Mouse (Mus musculus) hematopoietic stem cell, adult 5-6 weeks (primary cell): Measurements from ENCODE around the gene Eya3. TPM values are rescaled to one million over a fixed set of nuclear protein-coding genes. Genes with fewer than 3 reads are reported as not detected.
A peak's percentile ranks its signal among the peaks of the same experiment; 100 is the strongest.

Source experiments
- ATAC-seq, 2 experiments: fragments of 125-278 bp in 1 of 2; replicated peaks in 1 of 2; 2 replicates each; pipeline ENCODE4 v1.8.0; 2016 to 2017; ENCODE audit warnings: inconsistent platforms in 2 of 2, mild to moderate bottlenecking in 2 of 2, moderate number of reproducible peaks in 2 of 2, low read depth in 1 of 2, moderate TSS enrichment in 1 of 2; ENCODE audit not compliant: low FRiP score in 2 of 2, poor library complexity in 2 of 2, severe bottlenecking in 2 of 2, insufficient read depth in 1 of 2, low TSS enrichment in 1 of 2
- total RNA-seq: library from RNA; stranded (forward); fragments of 172-1452, 232-1000 nt; gene quantifications from 2 replicates; pipeline ENCODE4 v1.2.3, GENCODE M21; 2017

The Eya3 gene
- total RNA-seq, 1 experiment from 2014 or later = 26.6 TPM

DNA sequence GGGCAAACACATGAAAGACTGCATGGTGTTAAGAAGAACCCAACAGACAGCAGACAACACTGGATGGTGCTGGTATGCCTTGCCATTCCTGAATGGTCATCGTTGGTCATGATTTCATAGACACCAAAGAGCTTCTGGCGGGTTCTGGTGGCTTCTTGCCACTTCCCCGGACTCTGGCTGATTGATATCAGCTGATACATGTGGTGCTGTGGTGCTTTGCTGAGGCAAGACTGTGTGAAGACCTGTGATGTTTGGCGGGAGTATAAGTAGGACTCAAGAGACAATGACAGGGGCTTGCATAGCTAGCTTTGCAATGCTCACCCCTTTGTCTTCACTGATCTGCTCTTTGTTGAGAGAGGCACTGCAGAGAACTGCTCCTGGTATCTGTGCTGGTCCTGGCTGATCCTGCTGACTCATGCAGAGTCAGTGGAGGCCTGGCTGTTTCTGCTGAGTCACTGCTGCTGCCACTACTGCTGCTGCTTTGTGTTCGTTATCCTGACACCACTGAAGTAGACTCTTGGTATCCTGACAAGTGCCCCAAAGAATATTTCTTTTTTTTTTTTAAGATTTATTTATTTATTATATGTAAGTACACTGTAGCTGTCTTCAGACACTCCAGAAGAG is 14.6 kb upstream of the Eya3 start:
- peak; percentile 42 to 79 for ATAC-seq

DNA sequence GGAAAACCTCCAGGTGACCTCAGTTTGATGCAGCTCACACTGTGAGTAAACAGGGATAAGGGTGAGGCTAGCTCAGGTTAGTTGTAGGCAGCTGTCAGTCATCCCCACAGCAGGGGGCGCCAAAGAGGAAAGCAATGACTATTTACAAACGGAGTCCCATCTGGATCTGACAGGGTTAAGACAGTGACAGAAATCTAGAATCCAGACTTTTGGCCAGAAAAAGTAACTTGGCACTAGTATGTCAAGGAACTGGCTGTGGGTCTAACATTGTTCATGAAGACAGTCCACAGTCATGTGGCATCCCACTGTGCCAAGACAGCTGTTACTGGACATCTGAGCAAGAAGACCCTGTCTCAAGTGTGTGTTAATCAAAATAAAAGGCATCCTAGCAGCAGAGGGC is 10.0 kb upstream of the Eya3 start:
- no peak for ATAC-seq

DNA sequence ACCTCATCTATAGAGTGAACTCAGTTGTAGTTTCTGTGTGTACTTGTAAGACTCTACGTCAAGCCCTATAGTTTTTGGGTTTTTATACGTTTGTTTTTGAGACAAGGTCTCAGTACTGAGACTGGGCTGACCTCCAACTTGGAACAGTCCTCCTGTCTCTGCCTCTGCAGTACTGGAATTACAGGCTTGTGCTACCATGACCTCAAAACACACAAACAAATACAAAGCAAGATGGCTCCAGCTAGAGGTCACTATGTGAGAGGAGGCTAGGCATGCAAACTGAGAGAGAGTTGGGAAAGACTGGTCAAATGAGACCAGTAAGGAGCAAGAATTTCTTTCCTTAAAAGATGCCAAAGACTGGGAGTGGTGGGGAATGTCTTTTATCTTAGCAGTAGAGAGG is 2.8 kb upstream of the Eya3 start:
- no peak for ATAC-seq

DNA sequence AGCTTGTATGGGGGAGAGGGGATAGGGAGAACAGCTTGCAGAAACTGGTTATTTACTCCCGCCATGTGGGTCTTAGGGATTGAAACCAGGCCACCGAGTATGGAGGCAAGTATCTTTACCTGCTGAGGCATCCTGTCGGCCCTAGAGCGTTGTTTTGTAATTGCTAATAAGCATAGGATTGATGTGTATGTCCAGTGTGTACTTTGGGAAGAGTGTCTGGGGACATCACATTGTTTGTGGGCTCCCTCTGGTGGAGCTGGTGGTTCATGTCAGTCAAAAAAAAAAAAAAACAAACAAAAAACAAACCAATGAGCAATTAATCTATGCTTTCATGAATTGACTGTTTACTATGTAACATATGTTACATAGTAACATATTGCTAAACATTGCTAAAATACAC is 2.2 kb upstream of the Eya3 start:
- peak in 1 of 2 experiments; percentile 33; a peak in 1 of 4 replicates for ATAC-seq

DNA sequence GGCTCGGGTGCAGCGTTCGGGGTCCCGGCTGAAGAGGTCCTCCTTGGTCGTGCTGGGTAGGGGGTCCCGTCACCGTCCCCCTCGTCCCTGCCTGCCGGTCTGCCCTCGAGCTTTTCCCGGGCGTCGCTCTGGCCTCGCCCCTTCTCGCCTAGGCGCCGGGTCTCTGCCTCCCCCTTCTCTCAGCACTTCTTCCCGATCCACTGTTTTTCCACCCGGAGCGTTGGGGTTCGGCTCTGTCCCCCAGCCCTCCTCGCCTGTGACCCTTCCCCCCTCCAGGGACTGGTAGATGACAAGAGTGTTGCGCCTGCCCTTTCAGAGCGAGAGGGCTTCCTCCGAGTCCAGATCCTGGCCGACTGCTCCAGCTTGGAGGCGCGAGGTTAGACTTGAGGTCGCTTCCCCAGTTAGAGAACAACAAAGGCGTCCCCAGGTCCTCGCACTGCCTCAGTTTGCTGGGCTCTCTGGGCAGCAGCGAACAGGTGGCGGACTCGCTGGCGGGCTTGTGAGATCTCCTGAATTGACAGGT is 465 bp downstream of the Eya3 start:
- peak in 1 of 2 experiments; percentile 36; a peak in 2 of 4 replicates for ATAC-seq

DNA sequence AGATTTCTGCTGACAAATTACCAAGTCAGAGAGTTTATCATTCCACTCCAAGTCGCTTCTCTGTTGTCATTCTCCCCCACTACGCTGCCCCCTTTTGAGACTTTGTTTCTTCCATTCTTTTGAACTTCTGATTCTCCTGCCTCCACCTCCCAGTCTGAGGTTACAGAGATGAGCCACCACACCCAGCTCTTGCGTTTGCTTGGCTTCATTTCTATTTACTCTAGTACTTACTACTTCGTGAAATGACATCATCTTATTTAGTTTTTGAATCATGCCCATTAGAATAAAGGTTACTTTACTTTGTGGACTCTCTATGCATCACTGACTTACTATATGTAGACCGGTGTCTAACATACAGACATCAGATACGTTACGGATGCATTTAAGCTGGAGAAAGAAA is 8.7 kb downstream of the Eya3 start:
- no peak for ATAC-seq

DNA sequence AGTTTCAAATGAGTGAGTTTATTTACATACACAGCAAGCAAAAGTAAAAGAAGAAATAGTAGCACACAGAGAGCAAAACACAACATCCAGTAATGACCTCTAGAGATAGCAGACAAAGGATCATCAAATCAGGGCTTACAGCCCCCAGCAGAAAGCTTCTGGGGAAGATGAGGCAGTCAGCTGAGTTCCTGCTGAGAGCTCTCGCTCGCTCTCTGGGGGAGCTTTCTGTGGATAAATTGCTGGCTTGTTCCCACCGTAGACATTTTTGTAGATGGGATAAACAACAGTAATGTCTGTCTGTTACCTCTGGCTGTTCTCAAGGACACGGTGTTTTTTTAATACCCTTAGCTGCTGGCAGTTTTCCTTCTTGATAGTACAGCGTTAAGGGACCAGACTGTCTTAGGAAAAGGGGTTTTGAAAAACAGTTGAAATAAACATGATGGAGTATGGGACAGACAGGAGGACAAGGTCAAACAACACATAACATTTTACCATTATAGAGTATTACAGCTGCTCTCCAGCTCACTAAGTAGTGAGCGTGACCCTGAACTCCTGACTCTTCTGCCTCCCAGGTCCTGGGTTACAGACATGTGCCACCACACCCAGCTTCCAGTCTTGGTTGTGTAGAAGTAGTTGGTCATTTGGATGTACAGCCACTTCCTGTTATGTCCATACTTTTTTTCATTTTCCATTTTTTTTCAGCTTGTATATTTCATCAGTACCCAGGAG is 10.6 kb downstream of the Eya3 start:
- ATAC-seq = no peak

DNA sequence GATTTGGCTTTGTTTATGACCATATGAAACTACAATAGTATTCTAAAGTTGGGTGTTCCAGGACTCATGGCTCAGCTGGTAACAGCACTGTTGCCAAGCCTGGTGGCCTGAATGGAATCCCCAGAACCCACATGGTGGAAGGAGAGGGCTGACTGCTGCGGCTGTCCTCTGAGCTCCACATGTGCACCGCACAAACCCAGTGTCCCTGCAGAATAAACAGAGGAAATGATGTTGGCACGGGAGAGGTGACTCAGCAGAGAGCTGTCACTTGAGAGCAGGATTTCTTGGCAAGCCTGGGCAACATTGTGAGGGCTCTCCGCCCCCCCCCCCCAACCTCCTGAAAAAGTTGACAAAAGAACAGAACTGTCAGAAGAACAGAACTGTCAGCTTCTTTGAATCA is 14.1 kb downstream of the Eya3 start:
- peak; percentile 81 to 88 for ATAC-seq

DNA sequence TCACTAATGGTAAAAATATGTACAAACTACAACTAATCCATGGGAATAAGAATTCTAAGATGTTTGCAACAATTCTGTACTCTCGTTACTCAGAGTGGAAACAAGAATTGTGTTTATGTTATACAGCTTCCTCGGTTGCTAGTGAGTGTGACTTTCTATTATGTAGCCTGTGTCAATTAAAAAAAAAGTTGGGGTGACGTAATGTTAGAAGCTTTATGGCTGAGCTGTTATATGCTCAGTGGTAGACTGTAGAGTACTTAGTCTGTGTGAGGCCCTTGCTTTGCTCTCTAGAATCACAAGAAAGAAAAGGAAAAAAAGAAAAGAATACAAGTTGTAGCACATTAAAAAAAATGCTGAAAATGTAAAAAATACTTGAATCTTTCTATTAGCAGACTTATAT is 15.0 kb downstream of the Eya3 start:
- ATAC-seq = no peak

DNA sequence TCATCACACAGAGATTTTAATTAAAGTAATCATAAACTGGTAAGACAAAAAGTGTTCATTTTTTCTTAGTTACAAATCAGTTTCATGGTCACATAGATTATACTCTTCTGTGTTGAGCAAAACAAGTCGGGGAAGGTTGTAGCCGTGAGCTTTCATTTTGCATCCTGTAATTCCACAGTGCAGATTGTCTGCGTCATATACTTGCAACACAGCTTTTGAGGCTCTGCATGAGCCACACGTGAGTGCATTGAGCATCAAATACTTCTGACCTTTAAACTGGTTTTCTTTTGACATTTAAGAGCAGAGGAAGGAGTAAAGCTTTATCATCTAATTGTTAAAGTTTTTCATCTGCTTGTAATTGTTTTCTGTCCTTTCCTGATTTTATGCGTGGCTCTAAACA is 16.5 kb downstream of the Eya3 start:
- no peak for ATAC-seq

DNA sequence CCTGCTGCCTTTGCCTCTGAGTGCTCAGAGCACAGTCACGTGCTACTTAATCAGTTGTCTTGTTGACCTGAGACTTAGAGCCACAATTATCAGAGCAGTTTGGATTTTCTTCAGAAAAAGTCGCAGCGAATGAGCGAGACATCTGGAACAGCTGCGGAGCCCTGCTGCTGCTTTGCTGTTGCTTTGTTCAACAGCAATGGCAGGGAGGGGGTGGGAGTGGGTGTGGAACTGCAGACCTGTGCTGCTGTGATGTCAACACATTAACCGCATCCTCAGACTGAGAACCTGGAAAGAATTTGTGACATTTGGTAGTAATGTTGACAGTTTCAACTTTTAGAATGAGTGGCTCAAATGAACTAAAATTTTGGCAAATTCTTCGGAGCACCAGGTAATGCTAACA is 20.3 kb downstream of the Eya3 start:
- ATAC-seq = no peak

DNA sequence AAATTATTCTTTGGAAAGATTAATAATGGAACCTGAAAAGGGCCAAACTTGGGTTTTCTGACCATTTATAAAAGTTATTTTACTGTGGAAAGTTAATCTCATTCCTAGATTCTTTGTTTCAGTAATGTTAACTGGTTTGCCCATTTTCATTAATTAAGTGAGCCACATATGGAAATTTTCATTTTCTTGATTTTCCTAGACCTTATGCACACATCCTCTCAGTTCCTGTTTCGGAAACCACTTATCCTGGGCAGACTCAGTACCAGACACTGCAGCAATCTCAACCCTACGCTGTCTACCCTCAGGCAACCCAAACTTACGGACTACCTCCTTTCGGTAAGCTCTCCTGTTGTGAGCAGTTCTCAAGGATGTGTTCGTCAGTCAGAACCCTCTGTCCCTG is 33.9 kb downstream of the Eya3 start:
- no peak for ATAC-seq

DNA sequence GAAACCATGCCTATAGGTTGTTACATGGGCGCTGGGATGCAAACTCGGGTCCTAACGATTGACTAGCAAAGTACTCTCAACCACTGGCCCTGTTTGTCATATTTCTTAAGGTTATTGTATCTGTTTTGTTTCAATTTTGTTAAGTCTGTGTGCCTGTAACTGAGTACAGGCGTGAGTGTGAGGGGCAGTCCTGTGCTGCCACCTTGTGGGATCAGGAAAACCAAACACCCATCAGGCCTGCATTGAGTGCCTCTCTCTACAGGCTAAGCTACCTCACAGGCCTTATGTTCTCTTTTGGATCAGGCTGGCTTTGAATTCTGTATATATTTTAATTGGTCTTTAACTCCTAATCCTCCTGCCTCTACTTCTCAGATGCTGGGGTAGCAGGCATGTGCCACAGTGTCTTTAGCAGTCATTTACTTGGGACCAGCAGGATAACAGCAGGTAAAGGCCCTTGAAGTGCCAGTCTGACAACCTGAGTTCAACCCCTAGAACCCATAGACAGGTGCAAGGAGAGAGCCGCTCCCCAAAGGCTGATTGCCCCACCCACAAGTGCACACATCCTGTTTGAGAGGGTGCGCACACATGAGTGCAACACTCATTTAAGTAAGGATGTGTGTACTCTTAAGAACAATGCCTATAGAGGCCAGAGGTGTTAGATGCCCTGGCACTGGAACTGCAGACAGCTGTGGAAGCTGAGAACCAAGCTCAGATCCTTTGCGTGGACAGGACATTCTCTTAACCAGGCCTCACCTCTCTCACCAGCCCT is 38.2 kb downstream of the Eya3 start:
- peak; percentile 62 to 75; a peak in 3 of 4 replicates for ATAC-seq

DNA sequence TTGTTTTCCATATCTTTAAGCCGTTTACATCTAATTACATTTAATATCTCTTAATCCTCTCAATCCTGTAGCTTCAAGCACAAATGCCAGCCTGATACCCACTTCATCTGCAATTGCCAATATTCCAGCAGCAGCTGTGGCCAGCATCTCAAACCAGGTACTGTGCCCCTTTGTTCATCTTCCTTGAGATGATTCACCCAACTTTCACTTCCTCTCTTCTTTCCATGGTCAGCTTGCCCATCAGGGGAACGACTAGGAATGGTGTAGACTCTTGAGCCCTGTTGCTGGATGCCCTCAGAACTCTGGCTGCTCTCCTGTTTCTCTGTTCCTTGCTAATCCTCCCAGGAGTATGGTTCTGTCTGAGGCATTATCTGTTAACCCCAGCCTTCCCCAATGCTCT is 50.8 kb downstream of the Eya3 start:
- no peak for ATAC-seq

DNA sequence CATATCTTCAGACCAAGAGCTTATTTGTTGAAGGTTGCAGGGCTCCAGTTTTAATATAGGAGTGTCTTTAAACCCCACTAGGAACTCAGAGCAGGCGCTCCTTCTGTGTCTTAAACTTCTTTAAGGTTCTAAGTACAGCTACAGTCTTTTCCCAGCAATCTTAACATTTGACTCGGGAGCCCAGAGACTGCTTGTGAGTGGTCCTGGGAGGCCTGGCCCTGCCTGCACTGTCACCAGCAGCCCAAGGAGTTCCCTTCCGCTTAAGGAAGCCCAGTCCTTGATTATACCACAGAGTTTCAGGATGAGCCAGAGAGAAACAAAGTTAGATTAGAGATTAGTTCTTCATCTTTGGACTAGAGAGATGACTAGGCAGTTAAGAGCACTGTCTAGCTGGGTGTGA is 54.6 kb downstream of the Eya3 start:
- ATAC-seq = no peak

DNA sequence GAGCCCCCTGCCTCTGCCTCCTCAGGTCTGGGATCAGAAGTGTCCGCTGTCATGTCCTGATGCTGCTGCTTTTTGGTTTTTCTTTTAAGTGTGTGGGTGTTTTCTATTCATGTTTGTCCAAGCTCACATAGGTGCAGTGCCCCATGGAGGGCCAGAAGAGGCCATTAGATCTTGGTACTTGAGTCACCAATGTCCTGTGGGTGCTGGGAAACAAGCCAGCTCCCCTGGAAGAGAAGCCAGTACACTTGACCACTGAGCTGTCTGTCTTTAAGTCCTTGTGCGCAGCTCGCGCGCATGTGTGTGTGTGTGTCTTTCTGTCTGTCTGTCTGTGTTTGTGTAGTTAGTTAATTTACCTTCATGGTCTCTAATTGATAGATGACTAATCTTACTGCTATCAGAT is 63.3 kb downstream of the Eya3 start:
- no peak for ATAC-seq

DNA sequence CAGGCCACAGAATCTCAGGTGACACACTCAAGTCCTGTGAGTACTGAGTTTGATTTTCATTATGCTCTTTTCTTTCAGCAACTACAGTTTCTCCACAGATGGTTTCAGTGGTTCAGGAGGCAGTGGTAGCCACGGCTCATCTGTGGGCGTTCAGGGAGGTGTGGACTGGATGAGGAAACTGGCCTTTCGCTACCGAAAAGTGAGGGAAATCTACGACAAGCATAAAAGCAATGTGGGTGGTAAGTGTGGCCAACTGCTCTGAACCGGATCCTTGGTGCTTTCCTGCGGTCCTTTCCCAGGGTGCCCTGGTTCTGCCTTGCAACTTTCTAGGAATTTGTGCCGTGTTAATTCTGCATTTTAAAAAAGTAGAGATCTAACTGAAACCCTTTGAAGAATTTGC is 68.1 kb downstream of the Eya3 start:
- ATAC-seq = no peak

DNA sequence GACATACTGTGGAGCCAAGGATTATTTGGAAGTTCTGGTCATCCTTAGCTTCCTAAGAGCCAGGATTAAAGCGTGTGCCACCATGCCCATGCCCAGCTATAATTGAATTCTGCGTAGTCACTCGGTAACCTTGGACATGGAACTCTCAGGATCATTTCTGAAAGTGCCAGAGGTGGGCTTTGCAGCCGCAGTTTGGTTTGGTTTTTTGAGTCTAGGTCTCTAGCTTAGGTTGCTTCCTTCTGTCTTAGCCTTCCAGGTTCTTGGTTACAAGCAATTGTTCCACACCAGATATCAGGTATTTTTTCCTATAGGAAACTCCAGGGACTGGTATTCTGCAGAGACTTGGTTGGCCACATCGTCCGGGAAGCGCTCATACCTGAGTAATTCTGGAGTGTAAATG is 74.4 kb downstream of the Eya3 start:
- ATAC-seq = no peak
